Mouse (Mus musculus): ENCODE measurements at regions not wholly inside any gene's neighbourhood (a gene's known extent, or its start where the extent isn't known, plus 50 kb on each side); places are given as distances from the start of the nearest gene placed in this dataset.

DNA sequence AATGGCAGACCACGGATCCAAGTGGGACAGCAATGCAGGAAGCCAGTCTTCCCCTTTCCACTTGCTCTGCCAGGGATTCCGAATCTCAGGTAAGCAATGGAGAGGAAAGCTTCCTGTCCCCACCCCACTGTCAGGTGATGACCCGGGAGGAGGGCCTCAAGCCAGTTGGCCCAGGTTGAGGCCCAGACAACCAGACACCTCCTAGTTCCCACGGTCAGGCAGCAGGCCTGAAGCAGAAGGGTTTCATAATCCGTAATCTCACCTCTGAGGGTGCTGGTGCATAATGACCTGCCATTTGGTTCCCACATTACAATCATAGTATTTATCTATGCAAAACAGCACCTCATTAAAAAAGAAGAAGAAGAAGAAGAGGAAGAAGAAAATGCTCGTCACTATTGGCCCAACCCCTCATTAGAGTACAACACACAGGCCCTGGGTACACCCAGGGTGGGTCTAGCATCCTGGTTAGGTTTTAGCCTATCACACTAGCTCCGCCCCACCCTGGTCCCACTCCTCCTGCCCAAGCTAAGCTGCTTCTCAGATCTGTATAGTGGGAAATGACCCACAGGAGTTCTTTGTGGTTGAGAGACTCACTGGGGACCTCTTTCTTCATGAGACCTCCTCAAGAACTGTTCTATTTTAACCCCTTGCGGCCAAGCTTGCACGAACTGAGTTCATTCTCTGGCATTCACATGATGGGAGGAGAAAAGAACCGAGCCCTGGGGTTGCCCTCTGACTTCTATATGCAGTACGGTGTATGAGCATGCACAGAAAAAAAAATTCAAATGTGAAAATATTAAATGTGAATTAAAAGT, 71.1 kb downstream of the Zfp36l1 start:
- no peaks in the 10 kb centered on the region for H3K36me3 ChIP-seq (ENCODE audit: control insufficient read depth, insufficient read depth, low read length)
- TF ChIP-seq POLR2A (IDR thresholded peaks at IDR 0.05; ENCODE audit: low read depth, low read length) (no peak), CTCF (IDR thresholded peaks at IDR 0.05; ENCODE audit: extremely low read depth, insufficient read length, insufficient replicate concordance, low read depth, low read length) (no peak)
- 72% methylated on average over 11 of the region's 11 CpGs for WGBS
- no peak overlapping the region for H3K27ac ChIP-seq (ENCODE audit: insufficient read depth, low read depth, low read length)
- H3K27me3 ChIP-seq (ENCODE audit: control insufficient read depth, insufficient read depth, low read length), result no peaks in the 10 kb centered on the region
- H3K4me1 ChIP-seq (ENCODE audit: control insufficient read depth, insufficient read depth, insufficient read length, low read length), result peaks cover 11% of the 10 kb centered on the region; the same call in 1 of the 2 replicates
- H3K4me3 ChIP-seq (ENCODE audit: low read depth, low read length), result no peak overlapping the region

DNA sequence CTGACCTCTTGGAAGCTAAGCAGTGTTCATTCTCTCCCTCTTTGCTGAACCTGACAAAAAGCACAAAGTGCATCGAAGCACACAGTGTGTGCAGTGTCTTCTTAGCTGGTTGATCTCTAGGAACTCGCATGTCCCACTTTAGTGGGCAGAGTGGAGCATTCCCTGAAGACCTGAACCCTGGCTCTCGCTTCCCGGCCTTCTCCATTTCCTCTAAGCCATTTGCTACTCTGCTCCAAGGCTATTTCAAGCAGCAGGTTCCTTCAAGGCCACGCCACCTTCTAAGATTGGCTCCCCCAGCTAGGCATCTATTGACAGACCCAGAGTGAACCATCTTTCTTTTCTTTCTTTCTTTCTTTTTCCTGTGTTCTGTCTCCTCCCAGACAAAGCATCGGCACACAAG, 71.8 kb downstream of the Zfp36l1 start:
- H3K36me3 ChIP-seq (ENCODE audit: control insufficient read depth, insufficient read depth, low read length), result no peaks in the 10 kb centered on the region
- WGBS, result 91% methylated on average over 6 of the region's 6 CpGs
- no peak for TF ChIP-seq CTCF (IDR thresholded peaks at IDR 0.05; ENCODE audit: extremely low read depth, insufficient read length, insufficient replicate concordance, low read depth, low read length)
- TF ChIP-seq POLR2A (IDR thresholded peaks at IDR 0.05; ENCODE audit: low read depth, low read length), result no peak
- H3K4me3 ChIP-seq (ENCODE audit: low read depth, low read length), result no peak overlapping the region
- no peaks in the 10 kb centered on the region for H3K27me3 ChIP-seq (ENCODE audit: control insufficient read depth, insufficient read depth, low read length)
- peaks cover 7% of the 10 kb centered on the region; the same call in 1 of the 2 replicates for H3K4me1 ChIP-seq (ENCODE audit: control insufficient read depth, insufficient read depth, insufficient read length, low read length)
- no peak overlapping the region for H3K27ac ChIP-seq (ENCODE audit: insufficient read depth, low read depth, low read length)

- H3K36me3 ChIP-seq (ENCODE audit: control insufficient read depth, insufficient read depth, low read length), result no peaks in the 10 kb centered on the region
- no peak overlapping the region for H3K4me3 ChIP-seq (ENCODE audit: low read depth, low read length)
- H3K27me3 ChIP-seq (ENCODE audit: control insufficient read depth, insufficient read depth, low read length), result no peaks in the 10 kb centered on the region
- WGBS, result 76% methylated on average over 9 of the region's 9 CpGs
- TF ChIP-seq CTCF (IDR thresholded peaks at IDR 0.05; ENCODE audit: extremely low read depth, insufficient read length, insufficient replicate concordance, low read depth, low read length), result no peak
- no peak for TF ChIP-seq POLR2A (IDR thresholded peaks at IDR 0.05; ENCODE audit: low read depth, low read length)
- peaks cover 15% of the 10 kb centered on the region; the same call in 1 of the 2 replicates for H3K4me1 ChIP-seq (ENCODE audit: control insufficient read depth, insufficient read depth, insufficient read length, low read length)
- no peak overlapping the region for H3K27ac ChIP-seq (ENCODE audit: insufficient read depth, low read depth, low read length)
These were observed 72.6 kb downstream of the Zfp36l1 start for GRCm38 (mm10) chr12:80040233-80040632.

GRCm38 (mm10) chr12:80039150-80039549, 73.7 kb downstream of the Zfp36l1 start:
- 37% methylated on average over 1 of the region's 1 CpGs for WGBS
- no peak overlapping the region for H3K27ac ChIP-seq (ENCODE audit: insufficient read depth, low read depth, low read length)

GRCm38 (mm10) chr12:80035500-80036271, 77.1 kb downstream of the Zfp36l1 start:
- Histone ChIP-seq H3K4me1 (ENCODE audit: control insufficient read depth, insufficient read depth, insufficient read length, low read length) (peaks cover 29% of the 10 kb centered on the region), H3K27ac (ENCODE audit: insufficient read depth, low read depth, low read length) (no peak overlapping the region), H3K4me3 (ENCODE audit: low read depth, low read length) (no peak overlapping the region), H3K36me3 (ENCODE audit: control insufficient read depth, insufficient read depth, low read length) (no peaks in the 10 kb centered on the region), H3K27me3 (ENCODE audit: control insufficient read depth, insufficient read depth, low read length) (no peaks in the 10 kb centered on the region)
- 55% methylated on average over 6 of the region's 6 CpGs for WGBS
- TF ChIP-seq CTCF (IDR thresholded peaks at IDR 0.05; ENCODE audit: extremely low read depth, insufficient read length, insufficient replicate concordance, low read depth, low read length) (no peak), POLR2A (IDR thresholded peaks at IDR 0.05; ENCODE audit: low read depth, low read length) (no peak)

More at GRCm38 (mm10) chr12:80039150-80039549, 73.7 kb downstream of the Zfp36l1 start:
- no peak for TF ChIP-seq CTCF (IDR thresholded peaks at IDR 0.05; ENCODE audit: extremely low read depth, insufficient read length, insufficient replicate concordance, low read depth, low read length)
- no peak for TF ChIP-seq POLR2A (IDR thresholded peaks at IDR 0.05; ENCODE audit: low read depth, low read length)
- Histone ChIP-seq H3K4me3 (ENCODE audit: low read depth, low read length) (no peak overlapping the region), H3K36me3 (ENCODE audit: control insufficient read depth, insufficient read depth, low read length) (no peaks in the 10 kb centered on the region), H3K27me3 (ENCODE audit: control insufficient read depth, insufficient read depth, low read length) (no peaks in the 10 kb centered on the region), H3K4me1 (ENCODE audit: control insufficient read depth, insufficient read depth, insufficient read length, low read length) (peaks cover 24% of the 10 kb centered on the region)

DNA sequence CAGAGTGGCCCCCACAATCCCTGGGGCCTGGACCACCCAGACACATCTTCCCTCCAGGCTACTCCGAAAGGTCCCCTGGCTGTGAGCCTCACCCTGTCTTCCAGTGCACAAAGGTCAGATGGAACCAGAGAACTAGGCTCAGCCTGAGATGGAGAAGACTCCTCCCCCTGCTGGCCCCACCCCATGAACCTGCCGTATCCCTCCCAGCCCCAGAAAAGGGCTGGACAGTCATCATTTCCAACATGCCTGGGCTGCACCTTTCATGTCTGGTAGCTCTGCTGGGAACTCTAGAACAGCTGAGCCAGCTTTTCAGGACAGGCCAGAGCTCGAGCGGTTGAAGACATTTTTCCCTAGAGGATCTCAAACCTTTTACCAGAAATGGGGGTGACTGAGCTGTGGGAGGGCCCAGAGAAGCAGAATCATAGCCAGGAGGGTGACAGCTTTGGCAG, 77.8 kb downstream of the Zfp36l1 start:
- H3K27ac ChIP-seq (ENCODE audit: insufficient read depth, low read depth, low read length), result no peak overlapping the region
- H3K4me3 ChIP-seq (ENCODE audit: low read depth, low read length), result no peak overlapping the region
- TF ChIP-seq POLR2A (IDR thresholded peaks at IDR 0.05; ENCODE audit: low read depth, low read length) (no peak), CTCF (IDR thresholded peaks at IDR 0.05; ENCODE audit: extremely low read depth, insufficient read length, insufficient replicate concordance, low read depth, low read length) (no peak)
- 45% methylated on average over 4 of the region's 4 CpGs for WGBS
- H3K4me1 ChIP-seq (ENCODE audit: control insufficient read depth, insufficient read depth, insufficient read length, low read length), result peaks cover 29% of the 10 kb centered on the region
- no peaks in the 10 kb centered on the region for H3K36me3 ChIP-seq (ENCODE audit: control insufficient read depth, insufficient read depth, low read length)
- no peaks in the 10 kb centered on the region for H3K27me3 ChIP-seq (ENCODE audit: control insufficient read depth, insufficient read depth, low read length)

- 93% methylated on average over 5 of the region's 5 CpGs for WGBS
- no peaks in the 10 kb centered on the region for H3K27me3 ChIP-seq (ENCODE audit: control insufficient read depth, insufficient read depth, low read length)
- H3K27ac ChIP-seq (ENCODE audit: insufficient read depth, low read depth, low read length), result no peak overlapping the region
These were observed 78.7 kb downstream of the Zfp36l1 start for GRCm38 (mm10) chr12:80034100-80034499.

More at GRCm38 (mm10) chr12:80034100-80034499, 78.7 kb downstream of the Zfp36l1 start:
- no peak for TF ChIP-seq CTCF (IDR thresholded peaks at IDR 0.05; ENCODE audit: extremely low read depth, insufficient read length, insufficient replicate concordance, low read depth, low read length)
- TF ChIP-seq POLR2A (IDR thresholded peaks at IDR 0.05; ENCODE audit: low read depth, low read length), result no peak
- H3K4me1 ChIP-seq (ENCODE audit: control insufficient read depth, insufficient read depth, insufficient read length, low read length), result peaks cover 26% of the 10 kb centered on the region
- H3K36me3 ChIP-seq (ENCODE audit: control insufficient read depth, insufficient read depth, low read length), result no peaks in the 10 kb centered on the region
- no peak overlapping the region for H3K4me3 ChIP-seq (ENCODE audit: low read depth, low read length)

All from small intestine, adult 2 months (tissue).